Mouse (Mus musculus) urinary bladder, adult 18-20 months (tissue): Measurements from ENCODE around the gene Palm.

Source experiments
- DNase-seq, 2 experiments: peaks; one replicate each; pipeline ENCODE4 v3.0.0; 2022; ENCODE audit warnings: low spot score in 2 of 2, mixed read lengths in 2 of 2

Gene Palm

GRCm38 (mm10) chr10:79772320-79772719 lies 21.1 kb upstream of the Palm start:
- DNase-seq, result no peak

DNA sequence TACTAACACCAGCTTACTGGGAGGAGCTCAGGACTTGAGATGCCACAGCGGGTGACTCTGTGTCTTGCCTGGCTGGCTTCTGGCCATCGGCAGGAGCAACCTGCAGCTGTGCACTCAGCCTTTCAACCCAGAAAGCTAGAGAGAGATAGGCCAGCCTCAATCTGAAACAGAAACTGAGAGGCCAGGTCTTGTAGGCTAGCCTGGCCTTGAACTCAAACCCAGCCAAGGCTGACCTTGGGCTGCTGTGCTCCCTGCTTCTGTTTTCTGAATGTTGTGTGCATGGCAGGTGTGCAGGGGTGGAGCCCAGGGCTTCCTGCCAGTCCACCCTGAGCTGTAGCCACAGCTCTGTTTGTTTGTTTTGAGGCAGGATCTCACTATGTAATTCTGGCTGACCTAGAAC lies 20.2 kb upstream of the Palm start:
- no peak for DNase-seq

DNA sequence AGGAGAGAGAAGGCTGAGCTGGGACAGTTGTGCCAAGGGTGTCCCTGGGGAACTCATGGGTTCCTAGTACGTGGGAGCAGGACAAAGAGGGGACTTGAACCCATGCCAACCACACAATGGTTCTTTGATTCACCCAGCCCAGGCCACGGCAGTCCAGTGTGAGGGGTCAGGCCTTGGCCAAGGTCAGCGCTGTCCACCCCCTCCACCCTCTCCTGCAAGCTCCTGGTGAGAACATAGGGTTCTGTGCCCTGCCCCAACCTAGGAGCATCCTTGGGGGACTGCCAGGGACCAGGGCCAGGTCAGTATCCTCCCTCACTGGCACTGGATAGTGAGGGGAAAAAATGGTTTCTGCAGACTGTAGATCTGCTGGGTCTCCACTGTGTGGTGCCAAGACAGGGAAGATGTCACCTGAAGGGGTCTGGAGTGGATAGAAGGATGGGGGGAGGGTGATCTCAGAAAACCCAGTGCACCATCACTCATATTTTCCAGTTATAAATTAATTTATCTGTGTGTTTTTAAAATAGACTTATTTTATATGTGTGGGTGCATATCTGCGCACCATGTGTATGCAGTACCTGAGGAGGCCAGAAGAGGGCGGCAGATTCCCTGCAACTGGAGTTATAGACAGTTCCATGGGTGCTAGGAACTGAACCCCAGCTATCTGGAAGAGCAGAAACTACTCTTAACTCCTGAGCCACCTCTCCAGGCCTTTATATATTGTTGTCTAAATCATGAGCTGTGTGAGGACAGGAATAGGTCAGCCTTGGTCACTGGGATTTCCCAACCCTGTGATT lies 18.7 kb upstream of the Palm start:
- no peak for DNase-seq

- peak in 1 of 2 experiments; percentile 46 for DNase-seq
Observed at GRCm38 (mm10) chr10:79777103-79777531, 16.3 kb upstream of the Palm start, which contains the start of gene Fstl3. TSS of gene Fstl3 (plus strand) at chr10:79777272.

DNA sequence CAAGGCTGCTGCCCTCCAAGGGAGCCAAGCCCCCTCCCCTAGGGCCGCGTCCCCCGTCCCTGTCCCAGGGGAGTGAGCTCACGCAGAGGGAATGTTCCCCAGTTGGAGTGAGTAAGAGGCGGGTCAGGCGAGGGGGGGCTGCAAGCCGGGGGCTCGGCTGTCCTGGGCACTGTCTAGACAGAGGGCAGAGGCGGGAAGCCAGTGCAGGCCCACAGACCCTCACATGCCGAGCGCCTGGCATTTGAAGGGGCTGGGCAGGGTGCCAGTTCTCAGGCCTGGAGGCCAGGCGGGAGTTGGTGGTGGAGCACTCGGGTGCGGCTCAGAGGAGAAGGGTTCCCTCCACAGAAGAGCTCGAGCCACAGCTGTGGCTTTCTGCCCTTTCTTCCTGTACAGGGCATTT lies 15.4 kb upstream of the Palm start:
- DNase-seq, result peak; percentile 42 to 44

GRCm38 (mm10) chr10:79779193-79779592 lies 14.2 kb upstream of the Palm start:
- no peak for DNase-seq

DNA sequence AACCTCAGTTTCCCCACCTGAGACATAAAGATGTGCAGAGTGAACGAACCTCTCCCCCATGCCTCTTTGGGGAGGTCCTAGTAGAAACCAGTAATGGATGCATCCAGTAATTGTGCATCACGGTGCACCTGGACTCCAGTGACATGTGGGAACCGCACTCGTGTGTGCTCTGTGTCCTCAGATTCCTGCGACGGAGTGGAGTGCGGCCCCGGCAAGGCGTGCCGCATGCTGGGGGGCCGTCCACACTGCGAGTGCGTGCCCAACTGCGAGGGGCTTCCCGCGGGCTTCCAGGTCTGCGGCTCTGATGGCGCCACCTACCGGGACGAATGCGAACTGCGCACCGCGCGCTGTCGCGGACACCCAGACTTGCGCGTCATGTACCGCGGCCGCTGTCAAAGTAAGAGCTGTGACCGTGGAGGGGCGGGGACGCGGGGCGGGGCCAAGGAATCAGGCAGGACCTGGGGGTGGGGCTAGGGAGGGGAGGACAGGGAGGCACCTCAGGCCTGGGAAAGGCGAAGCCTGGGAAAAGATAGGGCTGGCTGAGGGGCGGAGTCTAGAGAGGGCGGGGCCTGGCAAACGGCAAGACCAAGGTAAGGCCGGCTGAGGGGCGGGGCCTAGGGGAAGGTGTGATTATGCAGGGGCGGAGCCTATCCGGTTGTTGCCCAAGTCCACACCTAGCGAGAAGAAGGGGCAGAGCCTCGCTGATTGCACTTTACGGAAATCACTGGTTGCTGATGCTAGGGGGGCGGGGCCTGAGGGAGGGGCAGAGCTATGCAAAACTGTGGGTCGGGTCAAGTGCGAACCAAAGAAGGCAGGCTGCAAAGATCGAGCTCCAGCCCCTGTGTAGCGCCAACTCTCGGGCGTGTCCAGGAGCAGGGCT lies 13.3 kb upstream of the Palm start:
- peak; percentile 97 for DNase-seq

GRCm38 (mm10) chr10:79780664-79781015 lies 12.7 kb upstream of the Palm start:
- no peak for DNase-seq

- peak in 1 of 2 experiments; percentile 38 for DNase-seq
Observed at GRCm38 (mm10) chr10:79781139-79781538, 12.2 kb upstream of the Palm start.

DNA sequence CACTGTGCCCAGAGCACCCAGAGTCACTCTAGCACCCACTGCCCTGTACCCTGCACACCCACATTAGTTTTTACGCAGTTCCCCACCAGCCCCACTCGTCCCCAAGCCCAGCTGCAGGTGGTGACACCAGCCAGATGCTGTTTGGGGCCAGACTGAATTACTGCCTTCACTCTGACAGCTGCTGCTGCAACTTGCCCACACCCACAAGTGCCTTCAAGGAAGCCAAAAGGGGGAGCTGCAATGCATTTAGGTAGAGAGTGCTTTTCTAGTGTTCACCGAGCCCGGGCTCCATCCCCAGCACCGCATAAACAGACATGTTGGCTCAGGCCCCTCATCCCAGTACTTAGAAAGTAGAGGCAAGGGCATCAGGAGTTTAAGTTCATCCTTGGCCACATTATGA lies 11.4 kb upstream of the Palm start:
- DNase-seq, result no peak

DNA sequence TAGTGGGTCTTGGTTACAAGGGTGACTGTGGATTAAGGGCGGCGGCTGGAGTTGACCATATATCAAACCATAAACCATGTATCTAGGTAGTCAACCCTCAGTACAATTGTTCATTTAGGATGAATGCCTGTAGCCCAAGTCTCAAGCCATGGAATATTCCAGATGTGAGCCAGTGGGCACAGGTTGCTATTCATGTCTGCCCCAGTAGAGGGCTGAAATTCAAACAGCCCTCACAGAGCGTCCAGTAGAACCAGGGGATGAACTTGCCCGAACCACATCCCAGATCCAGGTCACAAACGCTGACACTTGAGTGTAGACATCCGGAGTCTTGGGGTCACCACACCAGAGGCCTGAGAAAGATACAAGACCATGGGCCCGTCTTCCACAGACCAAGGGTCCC lies 10.3 kb upstream of the Palm start:
- DNase-seq, result no peak

DNA sequence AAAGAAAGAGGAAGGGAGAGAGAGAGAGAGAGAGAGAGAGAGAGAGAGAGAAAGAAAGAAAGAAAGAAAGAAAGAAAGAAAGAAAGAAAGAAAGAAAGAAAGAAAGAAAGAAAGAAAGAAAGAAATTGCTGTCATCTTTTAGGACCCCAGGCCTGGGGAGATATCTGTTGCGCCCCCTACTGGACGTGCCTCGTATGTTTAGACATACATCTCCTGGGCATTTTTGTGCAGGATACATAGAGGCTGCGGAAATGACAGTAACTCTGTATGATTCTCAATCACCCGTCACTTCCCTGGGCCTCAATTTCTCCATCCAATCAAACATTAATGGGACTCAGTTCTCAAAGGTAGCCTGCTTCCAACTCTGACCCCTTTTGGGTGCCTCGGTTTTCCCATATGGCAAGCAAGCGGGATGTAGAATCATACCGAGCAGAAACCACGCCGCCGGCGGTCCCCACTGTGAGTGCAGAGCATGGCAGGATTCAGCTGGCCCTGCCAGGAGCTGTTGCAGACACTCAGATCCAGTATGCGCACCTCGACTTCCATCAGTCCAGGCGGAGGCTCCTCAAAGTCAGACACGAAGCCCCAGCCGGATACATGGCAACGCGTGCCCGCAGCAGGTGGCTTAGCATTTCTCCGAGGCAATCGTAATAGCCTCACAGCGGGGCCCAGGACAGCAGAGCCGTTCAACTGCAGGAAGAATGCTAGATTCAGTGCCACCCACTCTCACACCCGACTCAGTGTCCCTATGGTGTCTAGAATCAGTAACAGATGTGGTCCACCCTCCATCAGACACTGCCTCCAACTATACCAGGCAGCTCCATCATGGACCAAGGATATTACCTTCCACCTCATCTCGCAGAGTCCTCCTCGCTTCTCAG lies 9.2 kb upstream of the Palm start:
- no peak for DNase-seq

DNA sequence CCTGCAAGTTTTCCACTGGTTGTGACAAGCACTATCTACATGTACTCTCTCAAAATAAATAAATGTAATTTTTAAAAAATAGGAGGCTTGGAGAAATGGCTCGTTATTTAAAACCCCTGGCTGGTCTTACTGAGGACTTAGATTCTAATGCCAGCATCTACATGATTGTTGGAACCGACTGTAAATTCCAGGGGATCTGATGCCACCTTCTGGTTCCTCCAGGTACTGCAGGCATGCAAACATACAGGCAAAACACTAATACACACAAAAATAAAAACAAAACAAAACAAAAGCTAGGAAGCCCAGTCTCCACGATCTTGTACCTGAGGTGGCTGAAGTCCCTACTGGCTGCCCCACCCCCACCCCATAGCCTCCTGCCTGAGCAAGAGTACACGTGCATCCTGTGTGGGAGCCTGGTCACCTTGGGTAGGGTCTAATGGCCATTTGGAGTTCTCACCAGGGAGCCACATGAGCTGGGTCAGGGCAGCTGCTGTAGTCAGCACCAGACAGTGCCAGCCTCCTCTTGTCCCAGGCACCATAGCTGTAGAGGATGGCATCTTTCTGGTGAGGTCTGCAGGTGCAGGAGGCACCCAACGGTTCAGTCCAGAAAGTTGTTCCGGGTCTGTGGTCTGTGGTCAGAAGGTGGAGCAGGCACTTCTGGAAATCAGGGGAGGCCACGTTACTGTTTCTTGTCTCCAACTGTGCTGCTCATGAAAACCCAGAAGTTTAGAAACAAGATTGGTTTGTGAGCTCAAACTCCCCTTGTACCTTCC lies 4.8 kb upstream of the Palm start:
- peak in 1 of 2 experiments; percentile 79 for DNase-seq

- DNase-seq, result no peak
Observed at GRCm38 (mm10) chr10:79789581-79789980, 3.8 kb upstream of the Palm start.

- no peak for DNase-seq
Observed at GRCm38 (mm10) chr10:79790861-79791260, 2.5 kb upstream of the Palm start, which contains the start of gene Prss57. TSS of gene Prss57 (minus strand) at chr10:79790961.

GRCm38 (mm10) chr10:79792339-79793040 lies 882 bp upstream of the Palm start:
- DNase-seq, result no peak

- DNase-seq, result no peak
Observed at GRCm38 (mm10) chr10:79793738-79794490, 542 bp downstream of the Palm start.

- peak; percentile 48 to 80 for DNase-seq
Observed at GRCm38 (mm10) chr10:79794491-79794931, 1.1 kb downstream of the Palm start.

- DNase-seq, result no peak
Observed at GRCm38 (mm10) chr10:79795905-79796304, 2.5 kb downstream of the Palm start.
